Mouse (Mus musculus) heart, postnatal 14 days (tissue): ENCODE data around the gene Vmn1r151. TPM values are rescaled to one million over a fixed set of nuclear protein-coding genes. Genes with fewer than 3 reads are reported as not detected.
"Not testable (repeated sequence)": the region's sequence is repeated elsewhere in the genome, so short reads cannot be mapped to it uniquely, and the experiment has no call there.

Source experiments
- DNase-seq, 2 experiments: peaks; one replicate each; pipeline ENCODE4 v3.0.0; 2021 to 2022
- intact Hi-C: fragments of 180-260 bp; cut with DNase I; formaldehyde crosslinking; loops from one replicate; pipeline ENCODE4 v1.15.1; 2025
- long read RNA-seq, 2 experiments: library from polyadenylated mRNA; stranded (forward); transcript quantifications; one replicate each; pipeline ENCODE4 v2.0.0; 2021
- total RNA-seq, 2 experiments: library from RNA; stranded (reverse); gene quantifications; 2 replicates each; pipeline ENCODE4 v1.2.3; 2021

The Vmn1r151 gene
- not detected for total RNA-seq
- long read RNA-seq, experiment 1 = 0 reads
- long read RNA-seq, experiment 2 = 0 reads

- intact Hi-C loops, DNase-seq: not testable (repeated sequence)
Measured at GRCm38 (mm10) chr7:22499578-22499977, at the start of gene Vmn1r151. Gene Vmn1r151, minus strand, starts transcription at chr7:22499678.

GRCm38 (mm10) chr7:22534787-22535186 is 35.3 kb upstream of the Vmn1r151 start, which contains the start of gene Gm8677:
Gene Gm8677, minus strand, starts transcription at chr7:22534887.
- intact Hi-C loops, DNase-seq: not testable (repeated sequence)

- DNase-seq, intact Hi-C loops: not testable (repeated sequence)
Measured at GRCm38 (mm10) chr7:22522667-22523066, 23.2 kb upstream of the Vmn1r151 start, which contains the start of gene Vmn1r152. Gene Vmn1r152, plus strand, starts transcription at chr7:22522967.

- DNase-seq = not testable (repeated sequence)
Measured at GRCm38 (mm10) chr7:22463975-22464374, 35.5 kb downstream of the Vmn1r151 start, which contains the start of gene Gm10665. Gene Gm10665, minus strand, starts transcription at chr7:22464075.

More at GRCm38 (mm10) chr7:22463975-22464374, 35.5 kb downstream of the Vmn1r151 start, which contains the start of gene Gm10665:
- intact Hi-C loops = not testable (repeated sequence)

Other genes starting within 250 kb of the Vmn1r151 start
- not detected for gene Gm4187, start 170.0 kb downstream of the Vmn1r151 start, total RNA-seq
- gene Gm8660, start 128.6 kb downstream of the Vmn1r151 start, total RNA-seq = not detected
- not detected for gene Vmn1r148, start 86.1 kb downstream of the Vmn1r151 start, total RNA-seq
- gene Vmn1r149, start 61.4 kb downstream of the Vmn1r151 start, total RNA-seq = not detected
- not detected for gene Gm10665, start 35.6 kb downstream of the Vmn1r151 start, total RNA-seq
- not detected for gene Vmn1r152, start 23.3 kb upstream of the Vmn1r151 start, total RNA-seq
- not detected for gene Gm8677, start 35.2 kb upstream of the Vmn1r151 start, total RNA-seq
- gene Gm4201, start 65.7 kb upstream of the Vmn1r151 start, total RNA-seq = not detected
- gene Gm4565, start 88.4 kb upstream of the Vmn1r151 start, total RNA-seq = not detected
- not detected for gene Vmn1r155, start 158.3 kb upstream of the Vmn1r151 start, total RNA-seq
- not detected for gene Gm8693, start 192.6 kb upstream of the Vmn1r151 start, total RNA-seq
- gene Gm4567, start 220.0 kb upstream of the Vmn1r151 start, total RNA-seq = not detected